Mouse (Mus musculus) myocyte (in vitro differentiated cells): Measurements from ENCODE around the gene Gadd45gip1. TPM values are rescaled to one million over a fixed set of nuclear protein-coding genes. Genes with fewer than 3 reads are reported as not detected.

ENCODE experiments used
- H3K27me3 ChIP-seq: one replicate; pipeline ENCODE4 v1.6.1; 2011; ENCODE audit not compliant: control insufficient read depth, insufficient read depth, insufficient read length
- H3K36me3 ChIP-seq: one replicate; pipeline ENCODE4 v1.6.1; 2011; ENCODE audit not compliant: control insufficient read depth, insufficient read depth
- H3K4me2 ChIP-seq: one replicate; pipeline ENCODE4 v1.6.1; 2011; ENCODE audit warnings: low read depth, control low read depth
- H3K4me3 ChIP-seq: one replicate; pipeline ENCODE4 v1.5.1; 2011; ENCODE audit warnings: mild to moderate bottlenecking, control low read depth, moderate library complexity
- H3K79me2 ChIP-seq: one replicate; pipeline ENCODE4 v1.6.1; 2011; ENCODE audit not compliant: control insufficient read depth, insufficient read depth
- H3ac ChIP-seq: one replicate; pipeline ENCODE4 v1.6.1; 2011; ENCODE audit not compliant: control insufficient read depth, insufficient read length
- CEBPB ChIP-seq: IDR thresholded peaks from 2 replicates; pipeline ENCODE4 v1.6.1; 2011; ENCODE audit warnings: mild to moderate bottlenecking, moderate library complexity; ENCODE audit not compliant: poor library complexity, insufficient read depth, severe bottlenecking
- E2F4 ChIP-seq: IDR thresholded peaks from one replicate; pipeline ENCODE4 v1.6.1; 2011; ENCODE audit warnings: mild to moderate bottlenecking, control low read depth, moderate library complexity; ENCODE audit not compliant: insufficient read depth
- MAX ChIP-seq: IDR thresholded peaks from one replicate; pipeline ENCODE4 v1.6.1; 2011; ENCODE audit warnings: low read depth, mild to moderate bottlenecking, control low read depth
- MYOD1 ChIP-seq, 3 experiments: IDR thresholded peaks; one replicate each; pipeline ENCODE4 v1.6.1; 2011; ENCODE audit warnings: control low read depth in 2 of 3, low read depth in 2 of 3, mild to moderate bottlenecking in 2 of 3, moderate library complexity in 1 of 3; ENCODE audit not compliant: insufficient read length in 2 of 3, control insufficient read depth in 1 of 3
- MYOG ChIP-seq, 3 experiments: IDR thresholded peaks; one replicate each; pipeline ENCODE4 v1.6.1; 2011; ENCODE audit warnings: control low read depth in 2 of 3, low read depth in 2 of 3, mild to moderate bottlenecking in 2 of 3; ENCODE audit not compliant: insufficient read length in 2 of 3, control insufficient read depth in 1 of 3, insufficient read depth in 1 of 3
- POLR2A ChIP-seq: IDR thresholded peaks from one replicate; pipeline ENCODE4 v1.6.1; 2011; ENCODE audit warnings: low read depth, mild to moderate bottlenecking, control low read depth, moderate library complexity; ENCODE audit not compliant: insufficient read length
- POLR2AphosphoS2 ChIP-seq: IDR thresholded peaks from one replicate; pipeline ENCODE4 v1.6.1; 2011; ENCODE audit warnings: low read depth, control low read depth; ENCODE audit not compliant: insufficient read length
- REST ChIP-seq: IDR thresholded peaks from one replicate; pipeline ENCODE4 v1.6.1; 2011; ENCODE audit warnings: mild to moderate bottlenecking, control low read depth, moderate library complexity; ENCODE audit not compliant: insufficient read depth, insufficient read length
- SRF ChIP-seq: IDR thresholded peaks from one replicate; pipeline ENCODE4 v1.6.1; 2011; ENCODE audit warnings: low read depth; ENCODE audit not compliant: control insufficient read depth, insufficient read length
- TCF12 ChIP-seq: IDR thresholded peaks from one replicate; pipeline ENCODE4 v1.6.1; 2011; ENCODE audit warnings: mild to moderate bottlenecking, control low read depth; ENCODE audit not compliant: poor library complexity, insufficient read depth, severe bottlenecking
- TCF3 ChIP-seq: IDR thresholded peaks from one replicate; pipeline ENCODE4 v1.6.1; 2011; ENCODE audit warnings: low read depth, control low read depth; ENCODE audit not compliant: insufficient read length
- USF1 ChIP-seq: IDR thresholded peaks from one replicate; pipeline ENCODE4 v1.6.1; 2011; ENCODE audit warnings: low read depth, mild to moderate bottlenecking, control low read depth, moderate library complexity
- polyA plus RNA-seq: library from polyadenylated mRNA; unstranded; fragments of >200 nt; fragmentation: generic; extraction: Trizol; gene quantifications from one replicate; pipeline ENCODE4 v1.2.1, GENCODE M21; 2012; ENCODE audit warnings: missing spikeins

Gene Gadd45gip1
- polyA plus RNA-seq, 1 experiment, result 21.8 TPM

DNA sequence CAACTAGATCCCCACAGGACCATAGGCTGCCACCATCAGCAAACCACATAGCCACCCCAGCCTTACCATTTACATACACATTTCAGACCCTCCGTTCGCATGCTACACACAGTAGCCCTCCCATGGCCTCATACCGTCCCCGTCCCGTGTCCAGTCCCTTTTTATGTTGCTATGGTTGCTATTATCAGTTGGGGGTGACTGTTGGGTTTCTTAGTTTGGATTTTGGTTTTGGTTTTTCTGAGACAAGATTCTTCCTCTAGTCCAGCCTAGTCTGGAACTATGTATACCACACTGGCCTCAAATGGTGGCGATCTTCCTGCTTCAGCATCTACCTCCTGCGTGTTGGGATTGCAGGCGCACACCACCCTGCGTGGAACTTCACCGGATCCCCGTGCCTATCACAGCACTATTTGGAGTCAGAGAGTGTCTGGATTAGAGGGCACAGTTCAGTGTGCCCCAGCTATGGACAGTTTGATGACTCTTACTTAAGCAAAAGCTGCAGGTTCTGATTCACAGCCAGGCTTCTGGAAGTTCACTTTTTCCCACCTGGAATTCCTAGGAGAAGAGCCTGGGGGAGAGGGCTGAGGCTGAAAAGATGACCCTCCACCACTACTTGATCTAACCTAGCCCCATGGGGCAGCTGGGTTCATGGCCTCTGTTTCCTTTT, 44.4 kb upstream of the Gadd45gip1 start:
- no peak overlapping the region for H3ac ChIP-seq
- peak overlapping the region; percentile 4 for H3K4me2 ChIP-seq
- TF ChIP-seq E2F4 (no peak), MAX (no peak)
- no peaks in the 10 kb centered on the region for H3K27me3 ChIP-seq
- H3K79me2 ChIP-seq, result peaks cover 86% of the 10 kb centered on the region
- no peak overlapping the region for H3K4me3 ChIP-seq
- no peaks in the 10 kb centered on the region for H3K36me3 ChIP-seq

DNA sequence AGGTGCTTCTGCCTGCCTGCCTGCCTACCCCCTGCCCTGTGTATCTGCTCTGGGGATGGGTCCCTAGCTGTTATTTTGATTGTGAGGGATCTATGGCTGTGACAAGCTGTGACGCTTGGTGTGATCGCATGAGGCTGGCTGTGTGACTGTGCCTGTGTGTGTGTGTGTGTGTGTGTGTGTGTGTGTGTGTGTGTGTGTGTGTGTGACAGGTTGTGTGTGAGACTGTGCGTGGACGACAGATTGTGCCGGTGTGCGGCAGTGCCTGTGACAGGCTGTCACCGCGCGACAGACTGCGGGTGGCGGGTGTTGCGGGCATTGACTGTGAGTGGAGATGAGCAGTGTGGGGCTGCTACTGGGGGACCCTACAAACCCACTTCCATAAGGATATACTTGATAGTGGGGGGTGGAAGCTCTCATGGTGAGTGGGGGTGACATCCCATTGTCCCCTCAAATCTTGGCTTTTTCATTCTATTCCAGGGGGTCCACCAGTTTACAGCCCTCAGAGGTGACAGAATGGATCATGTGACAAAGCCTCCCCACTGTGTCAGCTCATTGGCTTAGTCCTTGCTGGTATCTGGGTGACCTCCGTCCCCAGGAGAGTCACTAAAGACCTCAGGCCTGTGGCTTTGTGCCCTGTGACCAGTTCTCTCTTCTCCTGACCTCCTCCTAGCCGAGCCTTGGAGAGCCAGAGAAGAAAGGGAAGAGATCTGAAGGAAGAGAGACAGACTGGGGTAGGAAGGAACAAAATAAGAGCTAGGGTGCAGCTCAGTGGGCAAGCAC, 43.6 kb upstream of the Gadd45gip1 start:
- Histone ChIP-seq H3ac (no peak overlapping the region), H3K36me3 (no peaks in the 10 kb centered on the region), H3K4me2 (no peak overlapping the region), H3K27me3 (no peaks in the 10 kb centered on the region), H3K4me3 (no peak overlapping the region), H3K79me2 (peaks cover 89% of the 10 kb centered on the region)
- TF ChIP-seq POLR2A (no peak), USF1 (no peak), REST (no peak), E2F4 (no peak), SRF (no peak), CEBPB (no peak), MYOG (IDR thresholded peaks at IDR 0.05; ENCODE audit: control insufficient read depth in 1 of 3, insufficient read depth in 1 of 3, insufficient read length in 2 of 3, low read depth in 2 of 3) (no peak)

DNA sequence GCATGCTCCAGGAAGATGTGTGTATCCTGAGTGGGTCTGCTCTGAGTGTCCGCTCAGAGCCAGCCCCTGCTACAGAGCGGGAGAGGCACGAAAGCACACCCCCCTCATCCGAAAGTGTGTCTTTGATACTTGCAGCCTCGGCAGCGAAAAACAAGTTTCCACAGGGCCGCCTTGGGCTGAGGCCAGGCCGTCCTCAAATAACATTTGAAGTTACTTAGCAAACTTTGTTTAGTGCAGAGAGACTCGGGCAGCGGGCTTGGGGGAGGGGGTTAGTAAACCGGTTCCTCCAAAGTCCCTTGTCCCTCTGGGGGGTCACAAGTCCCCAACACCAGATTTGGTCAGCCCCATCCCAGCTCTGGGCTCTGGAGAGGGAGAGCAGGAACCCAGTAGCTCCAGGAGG, 42.4 kb upstream of the Gadd45gip1 start:
- no peak overlapping the region for H3K4me2 ChIP-seq
- H3K36me3 ChIP-seq, result no peaks in the 10 kb centered on the region
- H3K27me3 ChIP-seq, result no peaks in the 10 kb centered on the region
- no peak overlapping the region for H3K4me3 ChIP-seq
- H3K79me2 ChIP-seq, result peaks cover 89% of the 10 kb centered on the region
- no peak overlapping the region for H3ac ChIP-seq
- no peak for TF ChIP-seq MAX
- TF ChIP-seq MYOG (IDR thresholded peaks at IDR 0.05; ENCODE audit: control insufficient read depth in 1 of 3, insufficient read depth in 1 of 3, insufficient read length in 2 of 3, low read depth in 2 of 3), result no peak
- TF ChIP-seq USF1, result no peak
- TF ChIP-seq TCF3, result no peak
- no peak for TF ChIP-seq CEBPB
- no peak for TF ChIP-seq POLR2AphosphoS2
- no peak for TF ChIP-seq REST
- TF ChIP-seq MYOD1 (IDR thresholded peaks at IDR 0.05; ENCODE audit: control insufficient read depth in 1 of 3, insufficient read length in 2 of 3, low read depth in 2 of 3), result no peak
- no peak for TF ChIP-seq E2F4
- no peak for TF ChIP-seq POLR2A
- TF ChIP-seq TCF12, result no peak
- TF ChIP-seq SRF, result no peak

DNA sequence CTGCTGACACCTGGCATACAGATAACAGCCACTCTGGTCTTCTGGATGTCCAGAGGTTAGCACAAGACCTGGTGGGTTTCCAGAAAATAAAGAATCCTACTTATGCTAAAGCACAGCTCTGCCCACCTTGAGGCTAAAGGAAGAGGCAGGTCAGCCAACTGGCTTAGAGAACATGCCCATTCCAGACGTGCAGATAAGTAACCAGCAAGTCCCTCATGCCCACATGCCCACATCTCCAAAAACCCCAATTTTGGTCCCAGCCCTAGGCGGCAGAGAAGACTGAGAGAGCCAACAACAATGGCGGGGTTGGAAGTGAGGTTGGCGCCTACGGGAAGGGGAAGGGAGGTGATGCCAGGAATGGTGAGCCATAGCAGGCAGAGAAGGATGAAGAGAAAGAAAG, 42.0 kb upstream of the Gadd45gip1 start:
- Histone ChIP-seq H3K27me3 (no peaks in the 10 kb centered on the region), H3K36me3 (no peaks in the 10 kb centered on the region), H3K4me2 (peak overlapping the region; percentile 18), H3K4me3 (no peak overlapping the region), H3ac (no peak overlapping the region), H3K79me2 (peaks cover 89% of the 10 kb centered on the region)
- TF ChIP-seq CEBPB, result no peak
- no peak for TF ChIP-seq MYOG (IDR thresholded peaks at IDR 0.05; ENCODE audit: control insufficient read depth in 1 of 3, insufficient read depth in 1 of 3, insufficient read length in 2 of 3, low read depth in 2 of 3)
- TF ChIP-seq SRF, result no peak
- TF ChIP-seq TCF12, result no peak
- no peak for TF ChIP-seq POLR2AphosphoS2
- no peak for TF ChIP-seq MAX
- TF ChIP-seq E2F4, result no peak
- TF ChIP-seq USF1, result no peak
- no peak for TF ChIP-seq MYOD1 (IDR thresholded peaks at IDR 0.05; ENCODE audit: control insufficient read depth in 1 of 3, insufficient read length in 2 of 3, low read depth in 2 of 3)
- no peak for TF ChIP-seq POLR2A
- no peak for TF ChIP-seq REST
- no peak for TF ChIP-seq TCF3

DNA sequence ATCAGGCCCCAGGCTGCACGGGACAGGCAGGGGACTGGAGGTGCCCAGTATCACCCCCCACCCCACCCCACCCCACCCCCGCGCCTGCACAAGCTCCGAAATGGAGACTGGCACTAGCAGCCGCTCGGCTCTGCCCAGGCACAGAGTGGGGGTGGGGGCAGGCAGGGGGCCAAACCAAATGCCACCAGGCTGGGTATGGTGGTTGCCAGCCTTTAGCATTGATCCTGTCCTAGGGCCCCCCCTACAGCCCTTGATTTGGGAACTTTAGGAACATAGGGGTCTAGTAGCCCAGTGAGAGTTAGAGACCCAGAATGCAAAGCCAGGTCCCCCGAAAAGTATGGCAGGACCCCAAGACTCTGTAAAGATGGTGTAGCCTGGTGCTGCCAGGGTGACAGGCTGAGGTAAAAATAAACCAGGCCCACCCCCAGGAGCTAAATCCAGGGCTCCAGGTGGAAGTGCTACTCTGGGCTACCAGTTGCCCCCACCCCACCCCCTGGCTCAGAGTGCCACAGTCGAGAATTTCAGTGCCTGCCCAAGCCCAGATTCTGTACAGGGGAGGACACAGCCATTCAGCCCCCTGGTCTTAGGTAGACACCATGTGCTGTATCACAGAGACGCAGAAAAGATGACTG, 41.4 kb upstream of the Gadd45gip1 start:
- H3K4me2 ChIP-seq, result peak overlapping the region; percentile 45
- H3ac ChIP-seq, result no peak overlapping the region
- peaks cover 89% of the 10 kb centered on the region for H3K79me2 ChIP-seq
- H3K27me3 ChIP-seq, result no peaks in the 10 kb centered on the region
- no peak overlapping the region for H3K4me3 ChIP-seq
- TF ChIP-seq MYOG (IDR thresholded peaks at IDR 0.05; ENCODE audit: control insufficient read depth in 1 of 3, insufficient read depth in 1 of 3, insufficient read length in 2 of 3, low read depth in 2 of 3), result no peak
- no peak for TF ChIP-seq SRF
- no peak for TF ChIP-seq TCF12
- TF ChIP-seq MYOD1 (IDR thresholded peaks at IDR 0.05; ENCODE audit: control insufficient read depth in 1 of 3, insufficient read length in 2 of 3, low read depth in 2 of 3), result no peak
- TF ChIP-seq REST, result no peak
- TF ChIP-seq E2F4, result no peak
- TF ChIP-seq USF1, result no peak
- no peak for TF ChIP-seq TCF3
- TF ChIP-seq MAX, result no peak
- no peak for TF ChIP-seq POLR2AphosphoS2
- TF ChIP-seq CEBPB, result no peak
- H3K36me3 ChIP-seq, result no peaks in the 10 kb centered on the region
